Mouse (Mus musculus): ENCODE results near the gene Scyl1.

DNA sequence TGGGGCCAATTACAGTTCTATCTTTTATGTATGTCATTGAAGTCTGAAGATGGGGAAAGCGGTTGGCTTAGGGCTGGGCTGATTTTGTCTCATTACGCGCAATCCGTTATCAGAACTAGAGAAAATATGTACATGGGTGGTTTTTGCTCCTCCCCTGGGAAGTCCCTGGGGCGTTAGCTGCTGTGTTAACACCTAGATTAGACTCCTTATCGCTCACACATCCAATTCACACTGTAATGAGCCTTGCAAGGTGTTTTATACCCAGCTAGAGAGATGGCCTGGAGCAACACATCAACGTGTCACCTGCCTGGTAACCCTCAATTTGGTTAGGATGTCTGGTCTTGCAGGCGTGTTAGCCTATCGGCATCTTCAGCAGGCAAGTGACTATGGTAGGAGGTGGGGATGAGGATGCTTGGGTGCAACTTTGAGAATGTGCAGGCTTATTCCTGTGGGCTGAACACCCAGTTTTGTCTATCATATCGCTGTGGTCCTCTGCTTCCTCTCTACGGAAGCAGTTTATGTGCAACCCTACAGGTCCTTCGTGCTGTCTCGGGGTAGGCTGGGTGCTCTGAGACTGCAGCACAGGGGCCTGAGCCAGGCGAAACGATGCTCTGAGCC, 44.1 kb downstream of the Scyl1 start:
- TF ChIP-seq TAL1 (IDR thresholded peaks at IDR 0.05; ENCODE audit: low read length) (peak; percentile 65), GATA1 (IDR thresholded peaks at IDR 0.05; ENCODE audit: low read length) (peak; percentile 84)

All from erythroblast, embryonic 14.5 days (primary cell).